Mouse (Mus musculus) forebrain, embryonic 11.5 days (tissue): Measurements from ENCODE around the gene Fam204a. TPM values are rescaled to one million over a fixed set of nuclear protein-coding genes. Genes with fewer than 3 reads are reported as not detected.

Experiments
- ATAC-seq: fragments of 200-750 bp; cut with Nextera tagmentation; replicated peaks from 2 replicates; pipeline ENCODE4 v1.8.0; 2017; ENCODE audit warnings: moderate TSS enrichment; ENCODE audit not compliant: low FRiP score
- DNase-seq: peaks from one replicate; pipeline ENCODE4 v3.0.0-alpha.2; 2017; ENCODE audit warnings: low spot score
- H3K27ac ChIP-seq: fragments of 300-500 bp; sonication (generic); 2 replicates; pipeline ENCODE4 v1.5.1; 2014; ENCODE audit warnings: low read depth, low read length
- H3K27me3 ChIP-seq: fragments of 300-500 bp; sonication (generic); 2 replicates; pipeline ENCODE4 v1.6.1; 2014; ENCODE audit warnings: mild to moderate bottlenecking, low read length, mixed read lengths; ENCODE audit not compliant: control insufficient read depth, insufficient read depth
- H3K36me3 ChIP-seq: fragments of 300-500 bp; sonication (generic); 2 replicates; pipeline ENCODE4 v1.6.1; 2014; ENCODE audit warnings: mild to moderate bottlenecking, low read length, moderate library complexity, mixed read lengths; ENCODE audit not compliant: control insufficient read depth, insufficient read depth
- H3K4me1 ChIP-seq: fragments of 300-500 bp; sonication (generic); replicated peaks from 2 replicates; pipeline ENCODE4 v1.6.1; 2014; ENCODE audit warnings: low read length, mixed read lengths; ENCODE audit not compliant: control insufficient read depth, insufficient read depth
- H3K4me2 ChIP-seq: fragments of 300-500 bp; sonication (generic); 2 replicates; pipeline ENCODE4 v1.6.1; 2014; ENCODE audit warnings: low read depth, mild to moderate bottlenecking, low read length, moderate library complexity, mixed read lengths; ENCODE audit not compliant: severe bottlenecking
- H3K4me3 ChIP-seq: fragments of 300-500 bp; sonication (generic); 2 replicates; pipeline ENCODE4 v1.5.1; 2014; ENCODE audit warnings: low read depth, low read length
- H3K9ac ChIP-seq: fragments of 300-500 bp; sonication (generic); 2 replicates; pipeline ENCODE4 v1.6.1; 2014; ENCODE audit warnings: low read length
- H3K9me3 ChIP-seq: fragments of 300-500 bp; sonication (generic); 2 replicates; pipeline ENCODE4 v1.6.1; 2016; ENCODE audit warnings: low read length, mixed read lengths; ENCODE audit not compliant: control insufficient read depth
- WGBS: fragments of 180-500 bp; shearing (Covaris S2); extraction: QIAGEN DNeasy Blood & Tissue Kit; methylation state at CpG from one replicate; pipeline ENCODE4 v1.1.7; 2014; 5-methylcytosine and 5-hydroxymethylcytosine counted together
- polyA plus RNA-seq: library from polyadenylated mRNA; unstranded; fragments of >200 nt; fragmentation: Nextera tagmentation; extraction: Ambion mirVana; gene quantifications from 2 replicates; pipeline ENCODE4 v1.2.1, GENCODE M21; 2014

The Fam204a gene
- polyA plus RNA-seq, 1 experiment from 2014 or later: 94.2 TPM

GRCm38 (mm10) chr19:60231542-60231941 is 5.0 kb upstream of the Fam204a start:
- Histone ChIP-seq H3K4me3 (no peak overlapping the region), H3K27me3 (no peaks in the 10 kb centered on the region), H3K9me3 (no peaks in the 10 kb centered on the region), H3K9ac (no peak overlapping the region), H3K4me2 (no peak overlapping the region), H3K4me1 (0 out of 2 replicates have a peak, but pooled peaks cover 2% of the 10 kb centered on the region), H3K36me3 (no peaks in the 10 kb centered on the region), H3K27ac (no peak overlapping the region)
- ATAC-seq: no peak
- WGBS: 83% methylated on average over 2 of the region's 2 CpGs
- DNase-seq: no peak

GRCm38 (mm10) chr19:60226845-60227235 is 339 bp upstream of the Fam204a start:
- Histone ChIP-seq H3K9ac (peak overlapping the region; percentile 5; the same call in 1 of the 2 replicates), H3K27ac (no peak overlapping the region), H3K4me2 (peak overlapping the region; percentile 36; the same call in 1 of the 2 replicates), H3K27me3 (no peaks in the 10 kb centered on the region), H3K36me3 (no peaks in the 10 kb centered on the region), H3K4me1 (peaks cover 6% of the 10 kb centered on the region), H3K4me3 (peak overlapping the region; percentile 90; the same call in 1 of the 2 replicates), H3K9me3 (no peaks in the 10 kb centered on the region)
- ATAC-seq: peak; percentile 24; the same call in 1 of the 2 replicates
- no peak for DNase-seq
- 55% methylated on average over 8 of the region's 8 CpGs for WGBS

- Histone ChIP-seq H3K4me2 (no peak overlapping the region), H3K27ac (no peak overlapping the region), H3K4me3 (no peak overlapping the region), H3K9ac (no peak overlapping the region), H3K27me3 (no peaks in the 10 kb centered on the region), H3K4me1 (no peaks in the 10 kb centered on the region), H3K9me3 (no peaks in the 10 kb centered on the region), H3K36me3 (no peaks in the 10 kb centered on the region)
- 80% methylated on average over 7 of the region's 7 CpGs for WGBS
- DNase-seq (no peak), ATAC-seq (no peak)
These were observed 7.1 kb downstream of the Fam204a start for GRCm38 (mm10) chr19:60219395-60219794.

- Histone ChIP-seq H3K9me3 (no peaks in the 10 kb centered on the region), H3K4me1 (no peaks in the 10 kb centered on the region), H3K27ac (no peak overlapping the region), H3K4me3 (no peak overlapping the region), H3K36me3 (no peaks in the 10 kb centered on the region), H3K27me3 (no peaks in the 10 kb centered on the region), H3K9ac (no peak overlapping the region), H3K4me2 (no peak overlapping the region)
- ATAC-seq: no peak
- 88% methylated on average over 2 of the region's 2 CpGs for WGBS
- DNase-seq: no peak
These were observed 8.5 kb downstream of the Fam204a start for GRCm38 (mm10) chr19:60217985-60218384.

- Histone ChIP-seq H3K27me3 (peaks cover 8% of the 10 kb centered on the region), H3K9me3 (no peaks in the 10 kb centered on the region), H3K4me2 (no peak overlapping the region), H3K9ac (no peak overlapping the region), H3K36me3 (no peaks in the 10 kb centered on the region), H3K4me1 (peaks cover 6% of the 10 kb centered on the region; the same call in 1 of the 2 replicates), H3K27ac (no peak overlapping the region), H3K4me3 (no peak overlapping the region)
- DNase-seq: no peak
- no peak for ATAC-seq
These were observed 18.3 kb downstream of the Fam204a start for GRCm38 (mm10) chr19:60208173-60208572.

GRCm38 (mm10) chr19:60204176-60204575 is 22.3 kb downstream of the Fam204a start:
- H3K27me3 ChIP-seq: peaks cover 8% of the 10 kb centered on the region
- no peak overlapping the region for H3K27ac ChIP-seq
- peaks cover 8% of the 10 kb centered on the region; the same call in 1 of the 2 replicates for H3K4me1 ChIP-seq
- H3K9ac ChIP-seq: no peak overlapping the region
- no peaks in the 10 kb centered on the region for H3K36me3 ChIP-seq
- ATAC-seq (0 out of 2 replicates have a peak, but pooled peaks have one; percentile 39), DNase-seq (no peak)
- no peak overlapping the region for H3K4me2 ChIP-seq
- 19% methylated on average over 7 of the region's 7 CpGs for WGBS
- no peak overlapping the region for H3K4me3 ChIP-seq
- no peaks in the 10 kb centered on the region for H3K9me3 ChIP-seq

- ATAC-seq (no peak), DNase-seq (no peak)
- Histone ChIP-seq H3K4me1 (peaks cover 8% of the 10 kb centered on the region; the same call in 1 of the 2 replicates), H3K36me3 (no peaks in the 10 kb centered on the region), H3K27me3 (no peaks in the 10 kb centered on the region), H3K9ac (no peak overlapping the region), H3K4me3 (no peak overlapping the region), H3K4me2 (no peak overlapping the region), H3K27ac (no peak overlapping the region), H3K9me3 (no peaks in the 10 kb centered on the region)
- 13% methylated on average over 2 of the region's 2 CpGs for WGBS
These were observed 26.2 kb downstream of the Fam204a start for GRCm38 (mm10) chr19:60200294-60200693.

- Histone ChIP-seq H3K27me3 (no peaks in the 10 kb centered on the region), H3K4me1 (peaks cover 6% of the 10 kb centered on the region; the same call in 1 of the 2 replicates), H3K36me3 (no peaks in the 10 kb centered on the region; the same call in 1 of the 2 replicates), H3K27ac (no peak overlapping the region), H3K4me3 (no peak overlapping the region), H3K4me2 (no peak overlapping the region), H3K9me3 (no peaks in the 10 kb centered on the region), H3K9ac (no peak overlapping the region)
- ATAC-seq (no peak), DNase-seq (no peak)
These were observed 27.3 kb downstream of the Fam204a start for GRCm38 (mm10) chr19:60199152-60199551.

GRCm38 (mm10) chr19:60192790-60193189 is 33.7 kb downstream of the Fam204a start:
- Histone ChIP-seq H3K4me3 (no peak overlapping the region), H3K36me3 (no peaks in the 10 kb centered on the region; the same call in 1 of the 2 replicates), H3K4me1 (no peaks in the 10 kb centered on the region), H3K9me3 (no peaks in the 10 kb centered on the region), H3K27me3 (no peaks in the 10 kb centered on the region), H3K9ac (no peak overlapping the region), H3K27ac (no peak overlapping the region), H3K4me2 (no peak overlapping the region)
- DNase-seq (no peak), ATAC-seq (no peak)
- 95% methylated on average over 4 of the region's 4 CpGs for WGBS
